Mouse (Mus musculus): ENCODE results near the gene Morn5.

Morn5 gene

GRCm38 (mm10) chr2:36061409-36061808 lies 12.2 kb downstream of the Morn5 start:
- in situ Hi-C loops (cut with MboI; ENCODE audit: low sequenced_read_pairs) = no loop called here

- in situ Hi-C loops (cut with MboI; ENCODE audit: low sequenced_read_pairs) = no loop called here
Observed at GRCm38 (mm10) chr2:36067132-36067531, 17.9 kb downstream of the Morn5 start.

DNA sequence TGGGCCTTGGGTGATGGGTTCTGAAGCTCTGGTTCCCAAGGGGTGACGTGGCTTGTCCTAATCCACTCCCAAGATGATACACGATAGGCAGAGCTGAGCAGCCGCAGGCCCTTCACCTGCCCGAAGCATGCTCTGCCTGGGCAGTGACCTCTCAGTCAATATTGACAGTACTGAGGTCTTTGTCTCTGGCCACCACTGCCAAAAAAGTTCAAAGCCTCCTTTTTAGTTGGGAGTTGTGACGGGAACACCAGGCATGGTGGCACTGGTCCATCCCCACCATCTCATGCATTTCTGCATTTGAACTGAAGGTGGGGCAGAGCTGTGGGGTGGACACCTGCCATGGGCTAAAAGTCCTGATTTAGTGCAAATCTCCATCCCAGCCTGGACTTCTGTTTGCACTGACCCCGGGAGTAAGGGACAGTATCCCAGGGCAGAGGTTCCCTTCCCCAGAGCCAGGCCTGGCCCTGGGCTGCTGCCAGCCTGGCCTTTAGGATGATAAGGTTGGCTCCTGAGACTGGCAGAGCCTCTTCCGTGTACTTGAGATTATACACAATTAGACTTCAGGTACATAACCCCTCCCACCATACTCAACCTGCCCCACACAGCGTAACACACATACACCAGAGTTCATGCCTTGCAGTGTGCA lies 22.5 kb downstream of the Morn5 start:
- in situ Hi-C loops (cut with MboI; ENCODE audit: low sequenced_read_pairs) = no loop called here

DNA sequence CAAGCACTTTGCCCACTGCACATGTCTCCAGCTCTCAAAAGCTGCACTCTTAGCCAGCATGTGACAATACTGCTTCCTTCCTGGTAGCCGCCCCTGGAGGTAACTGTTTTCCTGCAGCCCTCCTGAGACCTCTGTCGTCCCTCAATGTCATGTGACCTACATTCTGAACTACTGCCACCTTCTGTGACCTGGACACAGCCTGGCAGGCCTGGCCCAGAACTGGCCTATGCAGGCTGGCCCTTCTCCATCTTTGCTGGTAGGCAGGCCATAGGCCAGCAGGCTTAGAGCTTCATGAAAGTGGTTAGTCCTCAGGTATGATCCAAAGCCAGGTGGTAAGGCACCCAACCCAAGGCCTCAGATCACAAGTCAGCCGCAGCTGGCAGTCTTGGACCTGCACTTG lies 24.5 kb downstream of the Morn5 start:
- in situ Hi-C loops (cut with MboI; ENCODE audit: low sequenced_read_pairs) = no loop called here

DNA sequence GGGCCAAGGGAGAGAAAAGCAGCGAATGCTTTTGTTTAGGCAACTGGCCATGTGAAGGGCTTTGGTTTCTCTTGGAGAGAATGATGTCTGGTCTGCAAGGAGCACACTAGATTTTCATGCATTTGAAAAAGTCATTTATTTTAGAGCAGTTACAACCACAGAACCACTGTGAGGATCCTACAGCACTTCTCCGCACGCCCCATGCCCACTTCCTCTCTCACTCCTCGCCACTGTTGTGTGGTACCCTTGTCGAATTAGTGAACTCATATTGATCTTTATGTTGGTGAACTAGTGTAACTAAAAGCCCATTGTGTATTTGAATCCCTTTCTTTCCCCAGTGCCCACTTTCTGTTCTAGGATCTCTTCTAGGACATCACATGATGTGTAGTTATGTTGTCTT lies 26.0 kb downstream of the Morn5 start:
- in situ Hi-C loops (cut with MboI; ENCODE audit: low sequenced_read_pairs) = no loop called here

- in situ Hi-C loops (cut with MboI; ENCODE audit: low sequenced_read_pairs) = no loop called here
Observed at GRCm38 (mm10) chr2:36077160-36077761, 28.0 kb downstream of the Morn5 start.

DNA sequence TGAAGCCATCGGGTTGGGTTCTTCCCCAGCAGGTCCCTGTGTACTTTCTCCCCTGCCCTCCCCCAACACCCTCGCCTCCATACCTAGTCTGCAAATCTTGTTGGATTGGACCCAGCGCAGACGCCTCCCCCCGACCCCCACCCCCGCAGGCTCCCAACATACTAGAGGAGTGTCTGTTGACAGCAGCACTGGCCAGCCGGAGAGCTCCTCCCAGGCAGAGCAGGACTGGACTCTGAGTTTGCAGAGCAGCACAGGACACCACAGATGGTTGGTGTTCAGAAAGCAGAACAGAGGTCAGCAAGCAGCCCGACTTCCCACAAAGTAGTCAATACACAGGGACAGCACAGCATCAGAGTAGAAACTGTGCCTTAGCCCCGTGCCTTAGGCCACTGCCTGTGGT lies 32.2 kb downstream of the Morn5 start:
- in situ Hi-C loops (cut with MboI; ENCODE audit: low sequenced_read_pairs) = no loop called here

DNA sequence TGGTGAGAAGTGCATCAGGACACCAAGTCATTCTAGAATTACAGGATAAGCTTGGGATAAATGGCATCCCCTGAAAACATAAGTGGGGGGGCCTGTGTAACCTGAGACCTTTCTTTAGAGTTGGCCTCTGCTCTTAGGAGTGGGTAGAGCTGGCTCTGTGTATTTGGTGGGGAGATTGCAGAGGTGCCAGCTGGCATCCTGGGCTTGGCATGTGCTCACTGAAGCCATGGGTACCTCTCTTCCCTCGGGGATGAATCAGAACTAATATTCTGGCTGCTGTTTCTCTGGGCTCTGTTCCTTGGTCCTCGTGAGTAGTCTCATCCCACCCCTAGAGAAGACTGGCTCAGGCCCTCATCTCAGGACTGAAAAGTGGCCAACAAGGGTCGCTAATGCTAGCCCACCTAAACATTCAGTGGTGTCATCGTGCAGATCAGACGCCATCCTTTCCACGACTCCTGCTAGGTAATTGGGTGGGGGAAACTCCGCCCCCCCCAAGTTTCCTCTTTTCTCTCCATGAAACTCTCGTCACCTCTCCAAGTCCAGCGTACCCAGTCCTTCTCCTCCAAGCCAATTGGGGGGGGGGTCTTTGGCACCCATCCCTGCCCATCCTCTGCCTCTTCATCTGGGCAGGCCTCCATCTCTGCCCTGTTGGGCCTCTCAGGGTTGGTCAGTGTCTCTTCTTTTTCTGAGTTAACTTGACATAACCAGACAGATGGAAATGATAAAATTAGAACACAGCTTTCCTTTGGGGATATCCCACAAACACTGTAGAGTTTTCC lies 33.7 kb downstream of the Morn5 start:
- in situ Hi-C loops (cut with MboI; ENCODE audit: low sequenced_read_pairs) = no loop called here

DNA sequence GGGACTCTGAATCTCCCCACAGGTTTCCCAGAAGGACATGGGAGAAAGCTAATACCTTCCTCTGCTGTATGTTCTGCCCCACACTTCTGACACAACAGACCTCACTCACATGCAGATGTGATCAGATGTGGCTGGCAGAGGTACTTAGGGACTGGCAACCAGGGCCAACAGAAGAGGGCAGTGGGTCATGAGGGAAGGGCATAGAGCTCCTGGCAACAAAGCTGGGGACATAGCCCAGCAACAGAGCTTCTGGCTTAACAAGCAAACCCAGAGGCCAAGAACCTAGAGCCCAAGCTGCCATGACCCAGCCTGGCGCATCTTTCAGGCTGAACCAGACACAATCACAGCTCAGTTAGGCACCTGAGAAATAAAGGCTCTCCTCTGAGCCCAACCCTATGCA lies 35.8 kb downstream of the Morn5 start:
- in situ Hi-C loops (cut with MboI; ENCODE audit: low sequenced_read_pairs) = no loop called here

DNA sequence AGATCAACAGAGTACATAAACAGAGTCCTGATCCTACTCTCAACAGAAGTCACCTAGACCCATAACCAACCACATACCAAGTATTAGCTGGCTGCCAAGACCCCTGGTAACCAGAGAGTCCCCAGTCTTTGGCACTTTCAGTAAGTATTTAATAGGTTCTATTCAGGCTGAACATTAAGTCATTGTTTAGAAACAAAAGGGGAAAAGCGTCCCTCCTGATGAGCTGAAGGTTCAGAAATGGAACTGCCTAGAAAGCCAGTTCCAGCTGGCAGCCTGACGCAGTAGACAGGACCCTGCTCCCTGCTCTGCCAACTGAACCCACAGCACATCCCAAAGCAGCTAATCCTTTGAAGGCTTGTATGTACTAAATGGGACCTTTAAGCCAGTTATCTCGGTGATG lies 39.9 kb downstream of the Morn5 start:
- in situ Hi-C loops (cut with MboI; ENCODE audit: low sequenced_read_pairs) = no loop called here

DNA sequence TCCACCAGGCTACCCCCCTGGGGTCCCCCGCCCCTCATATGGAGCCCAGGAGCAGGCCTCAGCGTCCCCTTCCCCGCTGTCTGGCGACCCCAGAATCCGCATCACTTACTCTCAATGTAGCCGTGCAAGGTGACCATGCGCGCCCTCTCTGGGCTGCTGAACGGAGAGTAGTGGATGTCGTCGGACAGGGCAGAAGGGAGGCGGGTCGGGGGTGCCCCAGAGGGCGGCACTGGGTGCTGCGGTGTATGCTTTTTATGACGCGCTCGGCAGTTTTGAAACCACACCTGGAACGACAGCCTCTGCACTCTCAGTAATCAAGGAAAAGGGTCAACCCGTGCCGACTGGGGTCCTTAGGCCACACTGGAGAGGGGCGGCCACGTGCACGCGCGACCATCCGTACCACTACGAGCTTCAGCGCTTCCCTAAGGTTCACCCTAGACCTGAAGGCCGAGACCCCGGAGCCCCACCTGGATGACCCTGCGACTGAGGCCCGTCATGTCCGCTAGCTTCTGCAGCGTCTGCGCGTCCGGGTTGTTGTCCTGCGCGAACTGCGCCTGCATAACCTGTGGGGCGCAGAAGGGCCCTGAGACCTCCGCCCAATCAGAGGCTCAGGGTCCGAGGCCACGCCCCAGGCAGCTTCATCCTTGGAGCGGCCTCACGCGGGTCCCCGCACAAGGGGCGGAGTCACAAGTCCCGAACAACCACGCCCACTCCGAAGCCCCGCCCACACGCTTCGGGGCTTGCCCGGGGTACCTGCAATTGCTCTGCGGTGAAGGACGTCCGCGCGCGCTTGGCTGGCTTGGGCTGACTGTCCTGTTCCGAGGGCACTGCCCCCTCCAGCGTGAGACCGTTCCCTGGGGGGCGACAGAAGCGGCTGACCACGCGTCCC lies 41.8 kb downstream of the Morn5 start:
- in situ Hi-C loops (cut with MboI; ENCODE audit: low sequenced_read_pairs) = no loop called here

DNA sequence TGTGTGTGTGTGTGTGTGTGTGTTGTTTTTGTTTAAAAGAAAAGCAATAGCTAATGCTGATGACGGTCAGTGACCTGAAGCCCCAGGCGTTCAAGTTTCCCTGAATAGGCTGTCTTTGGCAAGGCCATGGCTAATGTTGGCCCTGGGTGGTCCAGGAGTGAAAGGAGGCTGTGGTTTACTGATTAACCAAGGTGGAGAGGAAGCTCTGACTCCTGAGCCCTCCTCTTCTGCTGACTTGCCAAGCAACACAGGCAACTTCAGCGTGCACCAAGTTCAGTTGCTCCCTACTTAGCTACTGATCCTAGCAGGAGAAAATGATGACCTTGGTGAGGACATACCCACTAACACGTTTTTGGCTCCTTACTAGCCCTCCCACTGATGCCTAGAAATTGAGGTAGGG lies 43.5 kb downstream of the Morn5 start:
- in situ Hi-C loops (cut with MboI; ENCODE audit: low sequenced_read_pairs) = no loop called here

GRCm38 (mm10) chr2:36093301-36093700 lies 44.0 kb downstream of the Morn5 start:
- in situ Hi-C loops (cut with MboI; ENCODE audit: low sequenced_read_pairs) = no loop called here

DNA sequence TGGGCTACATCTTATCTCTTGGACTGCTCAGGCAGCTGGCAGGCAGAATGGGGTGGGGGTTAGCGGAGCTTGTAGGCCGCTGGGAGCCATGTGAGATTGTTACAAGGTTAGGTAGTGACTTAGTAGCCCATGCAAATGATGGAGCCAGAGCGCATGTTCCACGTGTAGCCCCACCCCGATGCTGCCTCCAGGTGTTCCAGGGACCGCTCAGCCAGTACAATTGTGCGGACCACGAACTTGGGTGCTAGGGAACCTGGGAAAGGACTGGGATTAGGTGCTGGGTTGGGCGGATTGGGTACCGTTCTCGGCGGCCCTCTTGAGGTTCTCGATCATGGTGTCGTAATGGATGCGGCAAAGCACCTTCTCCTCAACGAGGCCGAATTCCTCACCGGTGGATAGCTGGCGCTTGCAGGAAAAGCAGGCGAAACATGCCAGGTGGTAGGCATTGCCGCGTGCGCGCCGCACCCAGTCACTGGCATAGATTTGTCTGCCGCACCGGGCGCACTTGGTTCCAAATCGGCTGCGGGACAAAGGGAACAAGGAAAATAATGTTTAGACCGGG lies 44.7 kb downstream of the Morn5 start:
- in situ Hi-C loops (cut with MboI; ENCODE audit: low sequenced_read_pairs) = no loop called here

GRCm38 (mm10) chr2:36097129-36097815 lies 48.0 kb downstream of the Morn5 start:
- in situ Hi-C loops (cut with MboI; ENCODE audit: low sequenced_read_pairs) = no loop called here

- in situ Hi-C loops (cut with MboI; ENCODE audit: low sequenced_read_pairs) = no loop called here
Observed at GRCm38 (mm10) chr2:36098021-36098420, 48.8 kb downstream of the Morn5 start.

DNA sequence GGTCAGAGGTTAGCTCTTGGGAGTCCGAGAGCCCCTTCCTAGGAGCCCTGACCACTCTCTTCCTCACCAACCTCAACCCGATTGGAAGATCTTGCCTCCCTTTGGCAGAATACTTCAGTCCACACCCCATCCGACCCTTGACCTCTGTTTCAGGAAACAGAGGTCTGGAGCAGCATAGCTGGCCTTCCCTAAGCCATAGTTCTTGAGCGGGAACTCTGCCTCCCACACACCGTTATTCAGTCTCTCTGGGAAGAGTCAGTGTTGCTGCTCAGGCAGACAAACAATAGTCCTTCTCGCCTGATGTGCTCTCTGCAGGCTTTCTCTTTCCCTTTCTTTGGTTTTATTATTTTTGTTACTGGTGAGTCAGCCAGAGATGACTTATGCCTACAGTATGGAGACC lies 50.5 kb downstream of the Morn5 start:
- in situ Hi-C loops (cut with MboI; ENCODE audit: low sequenced_read_pairs) = no loop called here

- in situ Hi-C loops (cut with MboI; ENCODE audit: low sequenced_read_pairs) = no loop called here
Observed at GRCm38 (mm10) chr2:36101866-36102558, 52.8 kb downstream of the Morn5 start.

GRCm38 (mm10) chr2:36102559-36102946 lies 53.3 kb downstream of the Morn5 start:
- in situ Hi-C loops (cut with MboI; ENCODE audit: low sequenced_read_pairs) = no loop called here

GRCm38 (mm10) chr2:36103069-36103554 lies 53.9 kb downstream of the Morn5 start:
- in situ Hi-C loops (cut with MboI; ENCODE audit: low sequenced_read_pairs) = no loop called here
